Mouse (Mus musculus): ENCODE results near the gene Abhd12b.

Abhd12b gene

DNA sequence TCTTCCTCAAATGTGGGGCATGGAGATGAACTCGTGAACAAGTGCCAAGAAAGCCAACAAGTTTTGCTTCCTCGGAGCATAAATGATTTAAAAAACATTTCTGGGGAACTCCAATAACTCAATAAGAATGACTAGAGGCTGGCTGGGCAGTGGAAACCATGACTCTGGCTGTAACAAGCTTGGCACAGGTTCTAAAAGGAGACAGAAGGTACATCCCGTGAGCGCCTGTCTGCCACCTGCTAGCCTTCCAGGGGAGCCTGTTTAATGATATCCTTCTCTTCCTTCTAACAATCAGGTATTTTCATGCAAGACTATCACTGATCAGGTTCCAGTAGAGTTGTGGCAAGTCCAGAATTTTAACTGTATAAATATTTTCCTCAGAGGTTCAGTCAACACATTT lies 58.6 kb downstream of the Abhd12b start:
- peak; percentile 28 for DNase-seq

- no peak for DNase-seq
Observed at GRCm38 (mm10) chr12:70213601-70214000, 59.7 kb downstream of the Abhd12b start.

DNA sequence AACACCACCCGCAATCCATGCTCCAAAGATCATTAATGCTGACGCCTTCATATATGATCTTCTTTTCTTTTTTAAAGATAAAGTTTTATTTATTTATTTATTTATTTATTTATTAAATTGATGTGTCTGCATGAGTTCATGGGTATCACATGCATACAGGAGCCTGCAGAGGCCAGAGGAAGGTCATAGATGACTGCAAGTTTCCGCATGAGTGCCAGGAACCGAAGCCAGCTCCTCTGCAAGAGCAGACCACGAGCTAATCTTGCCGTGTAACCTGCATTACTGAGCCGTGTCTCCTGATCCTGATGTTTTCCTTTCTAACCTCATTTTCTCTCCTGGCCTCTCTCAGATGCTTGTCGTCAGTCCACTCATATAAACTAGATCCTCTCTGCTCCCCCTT lies 60.3 kb downstream of the Abhd12b start:
- DNase-seq: no peak

- DNase-seq: no peak
Observed at GRCm38 (mm10) chr12:70216229-70216800, 62.4 kb downstream of the Abhd12b start.

DNA sequence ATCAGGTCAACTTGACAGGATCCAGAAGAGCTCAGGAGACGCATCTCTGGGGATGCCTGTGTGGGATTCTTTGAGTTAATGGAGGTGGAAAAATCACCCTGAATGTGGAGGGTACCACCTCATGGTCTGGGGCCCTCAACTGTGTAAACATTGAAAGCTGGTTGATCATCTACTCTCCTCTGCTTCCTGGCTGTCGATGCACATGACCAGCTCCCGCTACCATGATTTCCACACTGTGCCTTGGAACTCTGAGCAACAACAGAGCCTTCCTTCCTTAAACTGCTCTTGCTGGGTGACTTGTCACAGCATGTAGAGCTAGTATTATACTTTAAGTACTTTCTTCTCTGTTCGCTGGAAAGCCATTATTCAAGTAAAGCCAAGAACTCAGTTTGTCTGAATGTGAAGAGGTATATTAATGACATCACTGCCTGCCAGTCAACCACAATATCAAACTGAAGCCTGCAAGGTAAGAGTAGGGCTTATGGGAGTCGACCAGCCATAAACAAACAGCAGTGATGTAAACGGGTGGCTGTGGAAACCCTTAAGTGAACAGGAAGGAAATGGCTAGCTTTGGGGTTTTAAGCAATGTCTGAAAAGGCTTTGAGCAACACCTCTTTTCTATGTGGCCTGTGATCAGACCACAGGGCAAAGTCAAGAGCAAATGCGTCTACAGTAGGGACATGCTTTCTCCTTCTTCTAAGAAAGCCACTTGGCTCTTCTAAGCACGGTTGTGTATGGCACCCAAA lies 65.0 kb downstream of the Abhd12b start:
- DNase-seq: no peak

- DNase-seq: no peak
Observed at GRCm38 (mm10) chr12:70221425-70221824, 67.5 kb downstream of the Abhd12b start.

DNA sequence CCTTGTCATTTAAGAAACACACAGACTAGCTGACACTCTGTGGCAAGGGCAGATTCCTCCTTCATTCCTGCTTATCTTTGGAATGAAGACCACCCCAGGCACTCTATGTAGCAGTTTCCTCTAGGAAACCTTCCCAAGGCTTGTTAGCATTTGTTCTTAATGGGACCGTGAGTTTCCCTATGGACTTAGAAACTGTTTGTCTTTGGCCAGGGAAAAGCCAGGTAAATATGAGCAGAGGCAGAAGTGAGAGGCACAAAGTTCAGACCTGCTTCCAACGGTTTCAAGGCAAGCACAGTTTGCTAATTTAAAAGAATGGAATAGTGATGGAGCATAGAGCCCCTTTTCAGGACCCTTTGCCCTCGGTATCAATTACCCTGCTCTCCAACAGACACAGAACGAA lies 69.4 kb downstream of the Abhd12b start:
- no peak for DNase-seq

GRCm38 (mm10) chr12:70226655-70227054 lies 72.7 kb downstream of the Abhd12b start:
- no peak for DNase-seq

DNA sequence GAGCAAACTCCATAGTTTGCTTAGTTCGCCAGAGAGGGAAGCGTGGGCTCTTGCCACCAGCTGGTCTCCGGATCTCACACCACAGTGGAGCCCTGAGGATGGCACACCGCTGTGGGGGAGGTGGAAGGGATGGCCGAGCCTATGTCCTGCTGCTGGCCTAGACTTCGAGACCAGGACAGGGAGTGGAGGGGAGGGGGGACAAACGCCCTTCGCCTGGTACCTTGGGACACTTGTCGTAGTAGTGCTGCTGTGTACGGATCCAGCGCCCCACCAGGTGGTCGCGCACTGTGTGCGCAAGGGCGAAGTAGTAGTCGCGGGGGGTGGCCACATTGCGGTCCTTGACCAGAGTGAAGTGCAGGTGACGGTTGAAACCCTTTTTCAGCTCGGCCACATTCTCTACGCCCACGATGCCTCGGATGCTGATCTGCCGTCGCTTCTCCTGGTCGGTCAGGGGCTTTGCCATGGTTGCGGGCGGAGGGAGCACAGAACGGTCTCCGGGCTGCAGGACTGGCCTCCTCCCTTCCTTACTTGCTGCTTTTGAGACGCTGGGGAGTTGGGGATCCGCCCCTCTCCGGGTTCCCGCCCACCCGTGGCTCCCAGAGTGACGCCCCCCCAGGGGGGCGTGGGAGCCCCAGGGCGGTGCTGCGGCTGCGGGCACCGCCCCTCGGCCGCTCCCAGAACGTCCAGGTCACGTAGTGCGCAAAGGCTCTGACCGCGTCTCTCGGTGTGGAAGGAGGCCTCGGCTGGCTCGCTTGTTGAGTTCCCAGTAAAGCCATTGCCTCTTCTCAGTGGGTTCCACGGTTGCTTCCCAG lies 73.4 kb downstream of the Abhd12b start:
- DNase-seq: no peak

DNA sequence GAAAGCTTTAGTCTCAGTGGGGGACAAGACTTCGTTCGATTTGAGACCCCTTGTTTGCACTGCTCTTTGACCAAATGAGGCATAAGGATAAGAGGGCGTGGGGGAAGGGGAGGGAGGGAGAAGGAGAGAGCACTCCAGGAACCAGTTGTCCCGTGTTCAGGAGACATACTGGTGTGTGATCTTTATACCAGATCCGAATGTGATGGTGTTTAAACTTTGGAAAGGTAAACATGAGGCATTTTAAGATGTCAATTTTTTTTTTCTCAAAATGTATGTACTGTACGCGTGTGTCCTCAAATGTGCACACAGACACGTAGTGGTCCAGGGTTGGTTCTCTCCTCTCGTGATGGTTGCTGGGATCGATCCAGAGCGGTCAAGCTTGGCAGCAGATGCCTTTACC lies 74.2 kb downstream of the Abhd12b start:
- DNase-seq: no peak

DNA sequence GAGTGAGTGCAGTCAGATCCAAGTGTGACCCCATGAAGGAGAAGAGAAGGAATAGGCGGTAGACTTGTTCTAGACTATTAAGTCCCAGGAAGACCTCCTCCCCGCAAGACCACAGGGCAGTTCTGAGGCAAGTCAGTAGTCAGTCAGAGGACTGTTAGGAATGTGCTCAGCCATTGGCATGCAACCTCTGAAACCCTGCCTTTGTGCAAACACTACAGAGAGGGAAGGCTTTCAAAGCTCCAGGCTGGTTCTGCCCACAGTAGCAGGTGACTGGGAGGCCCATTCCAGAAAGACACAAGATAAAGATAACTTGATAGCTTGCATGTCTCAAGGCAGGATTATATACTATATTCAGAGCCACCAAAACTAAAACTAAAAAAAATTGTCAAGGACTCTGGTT lies 77.4 kb downstream of the Abhd12b start, which contains the start of gene Pygl:
Pygl (minus strand) TSS at position 195 of the 400 bp plus-strand sequence.
- DNase-seq: no peak

DNA sequence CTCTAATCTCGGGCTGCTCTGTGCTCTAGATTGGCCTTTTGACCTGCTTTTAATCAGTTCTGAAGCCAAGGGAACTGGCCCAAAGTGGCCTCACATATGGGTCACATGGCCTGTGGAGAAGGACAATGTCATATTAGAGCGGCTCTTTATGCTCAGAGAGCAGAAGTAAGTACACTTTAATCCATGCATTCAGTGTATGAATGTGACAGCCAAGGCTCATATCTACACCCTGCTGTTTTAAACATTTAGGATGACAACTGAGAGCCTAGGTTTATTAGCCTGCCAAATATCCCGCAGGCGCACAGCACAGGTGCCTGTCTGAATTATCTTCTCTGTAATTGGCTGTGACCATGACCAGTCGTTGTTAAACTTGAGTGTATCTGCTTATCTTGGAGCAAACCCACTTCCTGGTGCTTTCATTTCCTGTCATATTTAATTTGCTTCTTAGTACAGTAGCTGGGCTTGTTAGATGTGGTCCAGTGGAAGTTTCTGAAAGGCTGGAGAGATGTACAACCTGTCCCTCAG lies 78.1 kb downstream of the Abhd12b start:
- DNase-seq: no peak

Data from cerebellum, adult 9-10 months (tissue).